Mouse (Mus musculus): ENCODE data around the gene Kcnj14. TPM values are rescaled to one million over a fixed set of nuclear protein-coding genes. Genes with fewer than 3 reads are reported as not detected.

Kcnj14 gene
- total RNA-seq, 2 experiments from 2014 or later, result not detected

GRCm38 (mm10) chr7:45800001-45800400, 24.6 kb downstream of the Kcnj14 start:
- ATAC-seq (replicated peaks; ENCODE audit: low FRiP score, poor library complexity, severe bottlenecking), result no peak

GRCm38 (mm10) chr7:45798931-45799330, 25.7 kb downstream of the Kcnj14 start:
- ATAC-seq (replicated peaks; ENCODE audit: low FRiP score, poor library complexity, severe bottlenecking), result no peak

- no peak for ATAC-seq (replicated peaks; ENCODE audit: low FRiP score, poor library complexity, severe bottlenecking)
Observed at GRCm38 (mm10) chr7:45798511-45798836, 26.1 kb downstream of the Kcnj14 start.

- ATAC-seq (replicated peaks; ENCODE audit: low FRiP score, poor library complexity, severe bottlenecking), result no peak
Observed at GRCm38 (mm10) chr7:45797661-45798510, 26.7 kb downstream of the Kcnj14 start.

- ATAC-seq (replicated peaks; ENCODE audit: low FRiP score, poor library complexity, severe bottlenecking), result peak; percentile 75
Observed at GRCm38 (mm10) chr7:45796950-45797349, 27.6 kb downstream of the Kcnj14 start.

- no peak for ATAC-seq (replicated peaks; ENCODE audit: low FRiP score, poor library complexity, severe bottlenecking)
Observed at GRCm38 (mm10) chr7:45794971-45795370, 29.6 kb downstream of the Kcnj14 start.

- no peak for ATAC-seq (replicated peaks; ENCODE audit: low FRiP score, poor library complexity, severe bottlenecking)
Observed at GRCm38 (mm10) chr7:45793969-45794585, 30.5 kb downstream of the Kcnj14 start.

- no peak for ATAC-seq (replicated peaks; ENCODE audit: low FRiP score, poor library complexity, severe bottlenecking)
Observed at GRCm38 (mm10) chr7:45793240-45793639, 31.3 kb downstream of the Kcnj14 start.

GRCm38 (mm10) chr7:45791756-45792490, 32.7 kb downstream of the Kcnj14 start:
- ATAC-seq (replicated peaks; ENCODE audit: low FRiP score, poor library complexity, severe bottlenecking), result no peak

GRCm38 (mm10) chr7:45790721-45791120, 33.9 kb downstream of the Kcnj14 start:
- no peak for ATAC-seq (replicated peaks; ENCODE audit: low FRiP score, poor library complexity, severe bottlenecking)

- no peak for ATAC-seq (replicated peaks; ENCODE audit: low FRiP score, poor library complexity, severe bottlenecking)
Observed at GRCm38 (mm10) chr7:45787642-45788041, 36.9 kb downstream of the Kcnj14 start.

- ATAC-seq (replicated peaks; ENCODE audit: low FRiP score, poor library complexity, severe bottlenecking), result no peak
Observed at GRCm38 (mm10) chr7:45786661-45787413, 37.7 kb downstream of the Kcnj14 start.

GRCm38 (mm10) chr7:45786136-45786578, 38.4 kb downstream of the Kcnj14 start:
- ATAC-seq (replicated peaks; ENCODE audit: low FRiP score, poor library complexity, severe bottlenecking), result no peak

- no peak for ATAC-seq (replicated peaks; ENCODE audit: low FRiP score, poor library complexity, severe bottlenecking)
Observed at GRCm38 (mm10) chr7:45785388-45786135, 39.0 kb downstream of the Kcnj14 start.

GRCm38 (mm10) chr7:45784524-45785372, 39.8 kb downstream of the Kcnj14 start, which contains the start of gene Sult2b1:
Gene Sult2b1 (minus strand): TSS chr7:45784669.
- ATAC-seq (replicated peaks; ENCODE audit: low FRiP score, poor library complexity, severe bottlenecking), result no peak

GRCm38 (mm10) chr7:45783511-45784091, 41.0 kb downstream of the Kcnj14 start, which contains the start of gene Lmtk3:
Gene Lmtk3 (plus strand): TSS chr7:45783738.
- 0 out of 2 replicates have a peak, but pooled peaks have one; percentile 12 for ATAC-seq (replicated peaks; ENCODE audit: low FRiP score, poor library complexity, severe bottlenecking)

GRCm38 (mm10) chr7:45782271-45782670, 42.3 kb downstream of the Kcnj14 start:
- ATAC-seq (replicated peaks; ENCODE audit: low FRiP score, poor library complexity, severe bottlenecking), result no peak

Data from erythroid progenitor cell, adult 5-6 weeks (primary cell).